Mouse (Mus musculus) liver, embryonic 14.5 days (tissue): ENCODE data around the gene Herpud1.

Source experiments
- CTCF ChIP-seq: IDR thresholded peaks from 2 replicates; pipeline ENCODE4 v1.5.1; 2016; ENCODE audit warnings: antibody characterized with exemption, low read depth, control low read depth
- EP300 ChIP-seq: IDR thresholded peaks from 2 replicates; pipeline ENCODE4 v1.6.1; 2016; ENCODE audit warnings: antibody characterized with exemption, low read depth

GRCm38 (mm10) chr8:94439691-94440090, 53.5 kb downstream of the Herpud1 start:
- TF ChIP-seq CTCF (no peak), EP300 (no peak)
